Mouse (Mus musculus) left cerebral cortex, postnatal 25 days (tissue): ENCODE measurements around the gene Tmem120b. TPM values are rescaled to one million over a fixed set of nuclear protein-coding genes. Genes with fewer than 3 reads are reported as not detected.

Experiments used
- DNase-seq, 2 experiments: peaks; one replicate each; pipeline ENCODE4 v3.0.0; 2022; ENCODE audit warnings: low spot score in 2 of 2, mixed read lengths in 1 of 2
- intact Hi-C: fragments of 180-260 bp; cut with DNase I; formaldehyde crosslinking; loops from one replicate; pipeline ENCODE4 v1.15.1; 2025
- total RNA-seq, 2 experiments: library from RNA; stranded (reverse); gene quantifications; 2 replicates each; pipeline ENCODE4 v1.2.3; 2021

Gene Tmem120b
- total RNA-seq, 2 experiments from 2014 or later = 14.3 to 17.1 TPM

- intact Hi-C loops = no loop called here
- peak; percentile 87 to 93 for DNase-seq
These were observed 68.3 kb downstream of the Tmem120b start for GRCm38 (mm10) chr5:123136361-123137043.

- DNase-seq = peak; percentile 75 to 80
- intact Hi-C loops = no loop called here
These were observed 69.1 kb downstream of the Tmem120b start for GRCm38 (mm10) chr5:123137044-123137909.

GRCm38 (mm10) chr5:123137910-123138229, 69.7 kb downstream of the Tmem120b start:
- no peak for DNase-seq
- intact Hi-C loops = no loop called here

- intact Hi-C loops = no loop called here
- no peak for DNase-seq
These were observed 70.2 kb downstream of the Tmem120b start for GRCm38 (mm10) chr5:123138230-123138911.

GRCm38 (mm10) chr5:123138953-123139721, 70.9 kb downstream of the Tmem120b start:
- intact Hi-C loops = no loop called here
- peak; percentile 86 to 92 for DNase-seq

GRCm38 (mm10) chr5:123139722-123140627, 71.8 kb downstream of the Tmem120b start:
- intact Hi-C loops = no loop called here
- DNase-seq = no peak

GRCm38 (mm10) chr5:123140694-123141554, 72.7 kb downstream of the Tmem120b start:
- DNase-seq = peak; percentile 94 to 98
- intact Hi-C loops = no loop called here

GRCm38 (mm10) chr5:123141555-123142160, 73.4 kb downstream of the Tmem120b start:
- peak in 1 of 2 experiments; percentile 62 for DNase-seq
- intact Hi-C loops = no loop called here

GRCm38 (mm10) chr5:123142161-123143157, 74.2 kb downstream of the Tmem120b start, which contains the start of gene Setd1b:
Gene Setd1b, plus strand, starts transcription at chr5:123142193.
- DNase-seq = peak; percentile 52 to 66
- intact Hi-C loops = no loop called here

- intact Hi-C loops = no loop called here
- DNase-seq = peak in 1 of 2 experiments; percentile 48
These were observed 75.2 kb downstream of the Tmem120b start for GRCm38 (mm10) chr5:123143251-123143970.

GRCm38 (mm10) chr5:123143971-123144745, 75.9 kb downstream of the Tmem120b start:
- DNase-seq = no peak
- intact Hi-C loops = no loop called here

GRCm38 (mm10) chr5:123144746-123145590, 76.8 kb downstream of the Tmem120b start:
- DNase-seq = no peak
- intact Hi-C loops = no loop called here

- no peak for DNase-seq
- intact Hi-C loops = no loop called here
These were observed 78.1 kb downstream of the Tmem120b start for GRCm38 (mm10) chr5:123146357-123146756.

- no peak for DNase-seq
- intact Hi-C loops = no loop called here
These were observed 79.4 kb downstream of the Tmem120b start for GRCm38 (mm10) chr5:123147569-123147968.
